Mouse (Mus musculus) E14TG2a.4 (cell line): ENCODE results near the gene Mdc1.

Source experiments
- CTCF ChIP-seq: conservative IDR thresholded peaks from 2 replicates; pipeline ENCODE4 v1.5.1; 2014; ENCODE audit warnings: low read length
- POU5F1 ChIP-seq: IDR thresholded peaks from 2 replicates; pipeline ENCODE4 v1.6.1; 2014; ENCODE audit warnings: low read length, borderline replicate concordance

DNA sequence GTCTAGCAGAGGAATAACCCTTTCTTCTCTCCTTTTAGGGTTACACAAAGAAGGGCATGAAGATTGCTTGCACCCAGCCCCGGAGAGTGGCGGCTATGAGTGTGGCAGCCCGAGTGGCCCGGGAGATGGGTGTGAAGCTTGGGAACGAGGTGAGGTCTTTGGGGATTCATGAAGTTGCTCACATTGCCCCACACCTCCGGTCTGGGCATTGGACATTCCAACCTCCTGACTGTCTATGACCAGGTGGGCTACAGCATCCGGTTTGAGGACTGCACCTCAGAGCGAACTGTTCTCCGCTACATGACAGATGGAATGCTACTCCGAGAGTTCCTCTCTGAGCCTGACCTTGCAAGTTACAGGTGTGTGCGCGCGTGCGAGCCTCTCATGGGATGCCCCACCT lies 42.5 kb downstream of the Mdc1 start:
- TF ChIP-seq CTCF (no peak), POU5F1 (no peak)
